Mouse (Mus musculus) stomach, embryonic 14.5 days (tissue): ENCODE measurements around the gene Asic2. TPM values are rescaled to one million over a fixed set of nuclear protein-coding genes. Genes with fewer than 3 reads are reported as not detected.

Experiments
- polyA plus RNA-seq: library from polyadenylated mRNA; unstranded; fragments of >200 nt; fragmentation: Nextera tagmentation; extraction: Ambion mirVana; gene quantifications from 2 replicates; pipeline ENCODE4 v1.2.1, GENCODE M21; 2014

The Asic2 gene
- polyA plus RNA-seq, 1 experiment from 2014 or later = 0.27 TPM

Other genes with a start within 250 kb of the Asic2 start
- not detected in 2 replicates for gene 5530401A14Rik, start 107.8 kb downstream of the Asic2 start, polyA plus RNA-seq
- gene Ccl2, start 67.1 kb upstream of the Asic2 start, polyA plus RNA-seq = 7.0 and 7.2 TPM in 2 replicates
- not detected in 2 replicates for gene Gm17268, start 70.1 kb upstream of the Asic2 start, polyA plus RNA-seq
- gene Ccl7, start 77.3 kb upstream of the Asic2 start, polyA plus RNA-seq = 1.2 and 1.9 TPM in 2 replicates
- gene Ccl11, start 89.4 kb upstream of the Asic2 start, polyA plus RNA-seq = 99.4 and 100 TPM in 2 replicates
- 5.7 and 6.2 TPM in 2 replicates for gene Ccl12, start 133.4 kb upstream of the Asic2 start, polyA plus RNA-seq
- not detected in 2 replicates for gene Ccl8, start 146.7 kb upstream of the Asic2 start, polyA plus RNA-seq